Mouse (Mus musculus) bone marrow macrophage, adult 2 months (primary cell): ENCODE measurements around the gene Efna3.

ENCODE experiments used
- CTCF ChIP-seq: IDR thresholded peaks from 2 replicates; pipeline ENCODE4 v1.5.1; 2012; ENCODE audit warnings: low read depth, mild to moderate bottlenecking, low read length, moderate library complexity
- POLR2A ChIP-seq: IDR thresholded peaks from 2 replicates; pipeline ENCODE4 v1.6.1; 2012; ENCODE audit warnings: mild to moderate bottlenecking, low read depth, low read length, borderline replicate concordance

- TF ChIP-seq POLR2A (no peak), CTCF (no peak)
Observed at GRCm38 (mm10) chr3:89282291-89282643, 40.5 kb downstream of the Efna3 start.
